In the genomic region with DNA sequence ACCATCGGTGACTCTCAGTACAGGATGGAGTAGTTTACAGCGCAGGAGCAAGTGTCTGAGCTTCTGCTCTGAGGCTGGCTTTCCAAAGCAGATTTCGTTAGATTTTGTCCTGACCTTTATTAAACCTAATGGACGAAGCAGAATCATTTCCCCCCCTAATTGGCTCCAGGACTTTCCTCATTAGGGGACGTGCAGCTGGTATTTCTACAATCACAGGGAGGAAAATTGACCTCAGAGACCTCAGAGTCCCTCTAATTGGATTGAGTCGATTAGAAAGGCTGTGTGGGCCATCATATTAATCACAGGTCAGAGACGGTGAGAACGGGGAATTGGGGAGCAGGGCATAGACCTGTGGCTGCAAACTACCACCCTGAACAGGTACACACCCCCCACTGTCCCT, we compare ENCODE assay signal across 21 mouse cellular contexts. TPM values are rescaled to one million over a fixed set of nuclear protein-coding genes. Genes with fewer than 3 reads are reported as not detected.
DNase-seq lines count a peak whose midpoint lies in the region; ATAC-seq lines count a peak whose summit lies in the region.
"Had no signal": no experiment of that assay in that cellular context is flagged by ENCODE, and none has a peak within 500 bp of the region (broad histone marks: within the 10 kb centered on the region; RNA-seq: fewer than 3 reads in every experiment).

No protein-coding gene starts in this region.

- no peaks in the 10 kb centered on the region for H3K36me3 ChIP-seq in embryonic facial prominence, embryonic 10.5 days (replicated peaks)
- no peaks in the 10 kb centered on the region for H3K36me3 ChIP-seq in limb, embryonic 10.5 days
- H3K36me3 ChIP-seq in midbrain, embryonic 14.5 days (ENCODE audit: control insufficient read depth, insufficient read depth, low read length): no peaks in the 10 kb centered on the region
- H3K36me3 ChIP-seq: embryonic facial prominence, embryonic 12.5 days; forebrain, embryonic 15.5 days; G1E; heart, embryonic 12.5 days; hindbrain, embryonic 10.5 days had no signal

- DNase-seq in embryo, embryonic 10 days (ENCODE audit: low spot score): peak; percentile 11
- DNase-seq in embryo, embryonic 9.5 days (ENCODE audit: extremely low spot score): no peak
- DNase-seq in embryonic facial prominence, embryonic 10.5 days (ENCODE audit: low spot score): peak; percentile 15
- peak; percentile 33 for DNase-seq in limb, embryonic 10.5 days (ENCODE audit: low spot score)
- peak; percentile 92 for DNase-seq in retina, postnatal 1 day
- no peak for DNase-seq in lung, postnatal 10 days
- no peak for DNase-seq in spleen, postnatal 4 days (ENCODE audit: low spot score in 2 of 2)
- DNase-seq in midbrain, embryonic 14.5 days: no peak
- DNase-seq: adrenal gland, postnatal 10 days; B cell, adult 2 months; cerebellum, adult 18-20 months; cerebellum, adult 9-11 months; gastrocnemius, adult 2 months; gastrocnemius, postnatal 25 days had no signal

- no peak overlapping the region; the same call in 1 of the 2 replicates for H3K27ac ChIP-seq in embryonic facial prominence, embryonic 10.5 days (replicated peaks)
- peak overlapping the region; percentile 46; the same call in 1 of the 2 replicates for H3K27ac ChIP-seq in limb, embryonic 10.5 days
- no peak overlapping the region for H3K27ac ChIP-seq in midbrain, embryonic 14.5 days (replicated peaks; ENCODE audit: low read depth, low read length)
- H3K27ac ChIP-seq: embryonic facial prominence, embryonic 12.5 days; forebrain, embryonic 15.5 days; gastrocnemius, adult 2 months; hindbrain, embryonic 10.5 days; hindbrain, embryonic 14.5 days had no signal

- peaks cover 47% of the 10 kb centered on the region for H3K4me1 ChIP-seq in embryonic facial prominence, embryonic 10.5 days
- peaks cover 62% of the 10 kb centered on the region for H3K4me1 ChIP-seq in limb, embryonic 10.5 days
- H3K4me1 ChIP-seq in midbrain, embryonic 14.5 days (ENCODE audit: control insufficient read depth, insufficient read depth, low read length): peaks cover 2% of the 10 kb centered on the region; the same call in 1 of the 2 replicates
- H3K4me1 ChIP-seq: heart, embryonic 12.5 days had no signal

- peaks cover 25% of the 10 kb centered on the region for H3K27me3 ChIP-seq in embryonic facial prominence, embryonic 10.5 days (replicated peaks; ENCODE audit: low read depth, poor library complexity, severe bottlenecking)
- no peaks in the 10 kb centered on the region for H3K27me3 ChIP-seq in limb, embryonic 10.5 days (ENCODE audit: low read depth, poor library complexity, severe bottlenecking)
- H3K27me3 ChIP-seq in midbrain, embryonic 14.5 days (ENCODE audit: control insufficient read depth, insufficient read depth, low read length): no peaks in the 10 kb centered on the region
- H3K27me3 ChIP-seq: forebrain, embryonic 15.5 days had no signal

- H3K9me3 ChIP-seq in embryonic facial prominence, embryonic 10.5 days: no peaks in the 10 kb centered on the region
- H3K9me3 ChIP-seq in limb, embryonic 10.5 days (replicated peaks): no peaks in the 10 kb centered on the region
- H3K9me3 ChIP-seq in midbrain, embryonic 14.5 days (ENCODE audit: control insufficient read depth, low read length): no peaks in the 10 kb centered on the region
- H3K9me3 ChIP-seq: embryonic facial prominence, embryonic 12.5 days; forebrain, embryonic 15.5 days; G1E; heart, embryonic 12.5 days; hindbrain, embryonic 10.5 days had no signal

- 25% methylated on average over 8 of the region's 8 CpGs for WGBS in embryonic facial prominence, embryonic 10.5 days
- 27% methylated on average over 8 of the region's 8 CpGs for WGBS in limb, embryonic 10.5 days
- 56% methylated on average over 8 of the region's 8 CpGs for WGBS in midbrain, embryonic 14.5 days

- no peak overlapping the region for H3K9ac ChIP-seq in midbrain, embryonic 14.5 days (replicated peaks; ENCODE audit: low read length)
- H3K9ac ChIP-seq: embryonic facial prominence, embryonic 12.5 days; forebrain, embryonic 15.5 days; heart, embryonic 12.5 days; hindbrain, embryonic 14.5 days had no signal

- H3K4me3 ChIP-seq in embryonic facial prominence, embryonic 10.5 days: no peak overlapping the region
- no peak overlapping the region for H3K4me3 ChIP-seq in limb, embryonic 10.5 days
- H3K4me3 ChIP-seq in midbrain, embryonic 14.5 days (replicated peaks; ENCODE audit: low read depth, low read length): no peak overlapping the region
- H3K4me3 ChIP-seq: embryonic facial prominence, embryonic 12.5 days; forebrain, embryonic 15.5 days; gastrocnemius, adult 2 months; heart, embryonic 12.5 days; hindbrain, embryonic 10.5 days had no signal

- ATAC-seq in midbrain, embryonic 14.5 days (ENCODE audit: low FRiP score, low TSS enrichment): no peak
- ATAC-seq: CD4-positive, CD25-positive, alpha-beta regulatory T cell, adult 4 months; forebrain, embryonic 15.5 days had no signal

- no peak overlapping the region for H3K4me2 ChIP-seq in midbrain, embryonic 14.5 days (ENCODE audit: low read length)
- H3K4me2 ChIP-seq: embryonic facial prominence, embryonic 12.5 days; forebrain, embryonic 15.5 days; heart, embryonic 12.5 days; hindbrain, embryonic 14.5 days had no signal

RNA-seq across cellular contexts. Expression of gene Noc4l, which starts 44.3 kb away (rescaled TPM):
- 89.2 and 95.0 TPM in 2 replicates for polyA plus RNA-seq in embryonic facial prominence, embryonic 10.5 days (2016; fragmentation: Nextera tagmentation; extraction: Ambion mirVana)
- polyA plus RNA-seq in limb, embryonic 10.5 days (2016; fragmentation: Nextera tagmentation; extraction: Ambion mirVana): 90.4 and 102 TPM in 2 replicates
- polyA plus RNA-seq in midbrain, embryonic 14.5 days (2014; fragmentation: Nextera tagmentation; extraction: Ambion mirVana): 38.1 and 41.3 TPM in 2 replicates

RNA-seq across cellular contexts. Expression of gene Ddx51, which starts 44.3 kb away (rescaled TPM):
- 33.4 and 34.1 TPM in 2 replicates for polyA plus RNA-seq in embryonic facial prominence, embryonic 10.5 days (2016; fragmentation: Nextera tagmentation; extraction: Ambion mirVana)
- 38.1 and 51.8 TPM in 2 replicates for polyA plus RNA-seq in limb, embryonic 10.5 days (2016; fragmentation: Nextera tagmentation; extraction: Ambion mirVana)
- 16.2 and 21.7 TPM in 2 replicates for polyA plus RNA-seq in midbrain, embryonic 14.5 days (2014; fragmentation: Nextera tagmentation; extraction: Ambion mirVana)

Comparison
In these comparisons a context has a peak if more than half of its experiments do, and no peak if none do; other contexts are left out.
1. DNase-seq: peak in embryo, embryonic 10 days (single experiment), embryonic facial prominence, embryonic 10.5 days (single experiment), limb, embryonic 10.5 days (single experiment) and retina, postnatal 1 day (single experiment); none in embryo, embryonic 9.5 days (single experiment), lung, postnatal 10 days (single experiment), spleen, postnatal 4 days (0 of 2) and midbrain, embryonic 14.5 days (single experiment).